Mouse (Mus musculus) myocyte (in vitro differentiated cells): ENCODE results near the gene Pck1.

ENCODE experiments used
- CEBPB ChIP-seq: IDR thresholded peaks from 2 replicates; pipeline ENCODE4 v1.6.1; 2011; ENCODE audit warnings: mild to moderate bottlenecking, moderate library complexity; ENCODE audit not compliant: poor library complexity, insufficient read depth, severe bottlenecking
- E2F4 ChIP-seq: IDR thresholded peaks from one replicate; pipeline ENCODE4 v1.6.1; 2011; ENCODE audit warnings: mild to moderate bottlenecking, control low read depth, moderate library complexity; ENCODE audit not compliant: insufficient read depth
- MAX ChIP-seq: IDR thresholded peaks from one replicate; pipeline ENCODE4 v1.6.1; 2011; ENCODE audit warnings: low read depth, mild to moderate bottlenecking, control low read depth
- POLR2A ChIP-seq: IDR thresholded peaks from one replicate; pipeline ENCODE4 v1.6.1; 2011; ENCODE audit warnings: low read depth, mild to moderate bottlenecking, control low read depth, moderate library complexity; ENCODE audit not compliant: insufficient read length
- POLR2AphosphoS2 ChIP-seq: IDR thresholded peaks from one replicate; pipeline ENCODE4 v1.6.1; 2011; ENCODE audit warnings: low read depth, control low read depth; ENCODE audit not compliant: insufficient read length
- SRF ChIP-seq: IDR thresholded peaks from one replicate; pipeline ENCODE4 v1.6.1; 2011; ENCODE audit warnings: low read depth; ENCODE audit not compliant: control insufficient read depth, insufficient read length
- TCF12 ChIP-seq: IDR thresholded peaks from one replicate; pipeline ENCODE4 v1.6.1; 2011; ENCODE audit warnings: mild to moderate bottlenecking, control low read depth; ENCODE audit not compliant: poor library complexity, insufficient read depth, severe bottlenecking

DNA sequence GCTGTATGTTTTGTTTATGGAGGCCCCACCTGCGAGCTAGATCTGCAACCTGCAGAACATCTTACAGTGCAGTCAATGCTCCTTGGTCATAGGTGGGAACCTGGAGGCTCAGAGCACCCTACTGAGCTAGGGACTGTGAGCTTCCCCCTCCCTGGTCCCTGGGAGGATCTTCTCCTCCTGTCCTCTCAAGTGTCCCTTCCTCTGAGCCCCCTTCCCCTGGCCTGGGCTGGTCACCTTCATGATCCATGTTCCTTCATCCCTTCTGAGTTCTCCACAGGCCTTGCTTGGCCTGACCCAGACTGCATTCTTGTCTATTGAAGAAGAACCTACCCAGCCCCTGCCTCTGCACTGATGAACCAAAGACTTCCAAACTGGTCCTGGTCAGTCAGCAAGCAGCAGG is 21.7 kb downstream of the Pck1 start:
- TF ChIP-seq MAX, result no peak
- no peak for TF ChIP-seq CEBPB
- no peak for TF ChIP-seq E2F4
- no peak for TF ChIP-seq POLR2A
- TF ChIP-seq TCF12, result no peak
- no peak for TF ChIP-seq POLR2AphosphoS2
- TF ChIP-seq SRF, result no peak
